Mouse (Mus musculus): ENCODE results near the gene Eno3. TPM values are rescaled to one million over a fixed set of nuclear protein-coding genes. Genes with fewer than 3 reads are reported as not detected.
A peak's percentile ranks its signal among the peaks of the same experiment; 100 is the strongest.

The Eno3 gene
- polyA plus RNA-seq, 1 experiment, result 101 TPM

DNA sequence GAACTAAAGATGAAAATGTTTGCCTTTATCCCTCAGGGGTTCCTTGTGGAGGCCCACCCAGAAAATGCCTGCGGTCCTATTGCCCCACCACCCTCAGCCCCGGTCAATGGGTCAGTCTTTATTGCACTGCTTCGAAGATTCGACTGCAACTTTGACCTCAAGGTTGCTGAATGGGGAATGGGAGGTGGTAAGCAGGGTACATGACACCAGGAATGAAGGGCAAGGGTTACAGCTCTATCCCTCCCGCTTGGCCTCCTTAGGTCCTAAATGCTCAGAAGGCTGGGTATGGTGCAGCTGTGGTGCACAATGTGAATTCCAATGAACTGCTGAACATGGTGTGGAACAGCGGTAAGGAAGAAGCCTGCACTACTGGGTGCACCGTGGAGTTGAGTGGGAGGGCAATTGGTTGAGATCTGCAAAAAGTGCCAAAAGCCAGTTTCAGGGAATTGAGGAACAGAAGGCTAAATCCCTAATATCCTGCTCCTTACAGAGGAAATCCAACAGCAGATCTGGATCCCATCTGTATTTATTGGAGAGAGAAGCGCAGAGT lies 7.7 kb upstream of the Eno3 start:
- TF ChIP-seq CTCF (IDR thresholded peaks at IDR 0.05; ENCODE audit: control insufficient read depth, insufficient read depth, insufficient replicate concordance, low read depth, low read length) (no peak), POLR2A (IDR thresholded peaks at IDR 0.05; ENCODE audit: control insufficient read depth, low read depth, low read length) (no peak)
- no peak overlapping the region for H3K27ac ChIP-seq (ENCODE audit: control insufficient read depth, insufficient read depth, low read depth, low read length)
- H3K27me3 ChIP-seq (ENCODE audit: control insufficient read depth, insufficient read depth, low read length), result no peaks in the 10 kb centered on the region
- H3K4me1 ChIP-seq (ENCODE audit: control insufficient read depth, insufficient read depth, low read length), result peaks cover 19% of the 10 kb centered on the region
- no peak overlapping the region for H3K4me3 ChIP-seq (ENCODE audit: control insufficient read depth, low read depth, low read length)
- no peaks in the 10 kb centered on the region; the same call in 1 of the 2 replicates for H3K36me3 ChIP-seq (ENCODE audit: control insufficient read depth, insufficient read depth, low read length)

DNA sequence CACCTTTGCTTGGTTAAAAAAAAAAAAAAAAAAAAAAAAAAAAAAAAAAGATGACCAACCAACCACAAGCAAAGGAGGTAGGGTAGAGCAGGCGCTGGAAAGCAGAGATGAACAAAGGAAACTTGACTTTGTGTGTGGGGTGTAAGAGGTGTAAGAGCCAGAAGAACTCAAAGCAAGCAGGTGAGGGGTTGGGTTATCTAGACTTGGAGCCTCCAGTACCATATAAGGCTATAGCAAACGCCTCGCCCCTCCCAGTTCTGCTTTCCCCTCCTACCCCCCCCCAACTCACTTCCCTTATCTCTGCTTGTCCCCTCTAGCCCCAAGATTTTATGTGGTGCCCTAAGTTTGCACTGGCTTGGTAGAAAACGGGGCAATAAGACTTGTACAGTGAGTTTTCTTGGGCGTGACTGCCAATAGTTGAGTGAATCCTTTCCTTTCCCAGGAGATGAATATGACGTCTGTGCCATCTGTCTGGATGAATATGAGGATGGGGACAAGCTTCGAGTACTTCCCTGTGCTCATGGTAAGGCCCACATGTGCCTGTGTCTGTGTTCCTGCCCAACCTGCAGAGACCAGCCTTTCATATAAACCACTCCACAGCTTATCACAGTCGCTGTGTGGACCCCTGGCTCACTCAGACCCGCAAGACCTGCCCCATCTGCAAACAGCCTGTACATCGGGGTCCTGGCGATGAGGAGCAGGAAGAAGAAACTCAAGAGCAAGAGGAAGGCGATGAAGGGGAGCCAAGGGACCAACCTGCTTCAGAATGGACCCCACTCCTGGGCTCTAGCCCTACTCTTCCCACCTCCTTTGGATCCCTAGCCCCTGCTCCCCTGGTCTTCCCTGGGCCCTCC lies 6.5 kb upstream of the Eno3 start:
- Histone ChIP-seq H3K27me3 (ENCODE audit: control insufficient read depth, insufficient read depth, low read length) (no peaks in the 10 kb centered on the region), H3K27ac (ENCODE audit: control insufficient read depth, insufficient read depth, low read depth, low read length) (no peak overlapping the region), H3K4me3 (ENCODE audit: control insufficient read depth, low read depth, low read length) (no peak overlapping the region), H3K4me1 (ENCODE audit: control insufficient read depth, insufficient read depth, low read length) (peaks cover 19% of the 10 kb centered on the region), H3K36me3 (ENCODE audit: control insufficient read depth, insufficient read depth, low read length) (no peaks in the 10 kb centered on the region; the same call in 1 of the 2 replicates)
- TF ChIP-seq CTCF (IDR thresholded peaks at IDR 0.05; ENCODE audit: control insufficient read depth, insufficient read depth, insufficient replicate concordance, low read depth, low read length) (no peak), POLR2A (IDR thresholded peaks at IDR 0.05; ENCODE audit: control insufficient read depth, low read depth, low read length) (no peak)

DNA sequence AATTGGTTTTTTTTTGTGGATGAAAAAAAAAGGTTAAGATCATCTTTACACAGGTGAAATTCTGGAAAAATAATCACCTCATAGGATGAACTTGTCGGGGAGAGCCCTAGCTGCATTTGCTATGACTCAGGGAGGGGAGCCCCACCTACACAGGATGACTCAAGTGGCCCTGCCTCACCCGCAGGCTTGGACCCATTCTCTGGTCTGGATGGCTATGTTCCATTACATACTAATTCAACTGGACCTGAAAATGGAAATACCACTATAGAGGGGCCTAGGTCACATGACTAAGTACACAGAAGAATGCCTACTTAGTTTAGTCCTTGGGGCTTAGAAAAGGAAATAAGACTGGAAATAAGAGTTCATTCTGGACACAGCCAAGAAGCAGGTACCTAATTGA lies 5.6 kb upstream of the Eno3 start:
- H3K4me3 ChIP-seq (ENCODE audit: control insufficient read depth, low read depth, low read length), result no peak overlapping the region
- H3K27ac ChIP-seq (ENCODE audit: control insufficient read depth, insufficient read depth, low read depth, low read length), result no peak overlapping the region
- TF ChIP-seq CTCF (IDR thresholded peaks at IDR 0.05; ENCODE audit: control insufficient read depth, insufficient read depth, insufficient replicate concordance, low read depth, low read length) (no peak), POLR2A (IDR thresholded peaks at IDR 0.05; ENCODE audit: control insufficient read depth, low read depth, low read length) (no peak)
- no peaks in the 10 kb centered on the region for H3K27me3 ChIP-seq (ENCODE audit: control insufficient read depth, insufficient read depth, low read length)
- H3K4me1 ChIP-seq (ENCODE audit: control insufficient read depth, insufficient read depth, low read length), result peaks cover 19% of the 10 kb centered on the region
- H3K36me3 ChIP-seq (ENCODE audit: control insufficient read depth, insufficient read depth, low read length), result no peaks in the 10 kb centered on the region; the same call in 1 of the 2 replicates

DNA sequence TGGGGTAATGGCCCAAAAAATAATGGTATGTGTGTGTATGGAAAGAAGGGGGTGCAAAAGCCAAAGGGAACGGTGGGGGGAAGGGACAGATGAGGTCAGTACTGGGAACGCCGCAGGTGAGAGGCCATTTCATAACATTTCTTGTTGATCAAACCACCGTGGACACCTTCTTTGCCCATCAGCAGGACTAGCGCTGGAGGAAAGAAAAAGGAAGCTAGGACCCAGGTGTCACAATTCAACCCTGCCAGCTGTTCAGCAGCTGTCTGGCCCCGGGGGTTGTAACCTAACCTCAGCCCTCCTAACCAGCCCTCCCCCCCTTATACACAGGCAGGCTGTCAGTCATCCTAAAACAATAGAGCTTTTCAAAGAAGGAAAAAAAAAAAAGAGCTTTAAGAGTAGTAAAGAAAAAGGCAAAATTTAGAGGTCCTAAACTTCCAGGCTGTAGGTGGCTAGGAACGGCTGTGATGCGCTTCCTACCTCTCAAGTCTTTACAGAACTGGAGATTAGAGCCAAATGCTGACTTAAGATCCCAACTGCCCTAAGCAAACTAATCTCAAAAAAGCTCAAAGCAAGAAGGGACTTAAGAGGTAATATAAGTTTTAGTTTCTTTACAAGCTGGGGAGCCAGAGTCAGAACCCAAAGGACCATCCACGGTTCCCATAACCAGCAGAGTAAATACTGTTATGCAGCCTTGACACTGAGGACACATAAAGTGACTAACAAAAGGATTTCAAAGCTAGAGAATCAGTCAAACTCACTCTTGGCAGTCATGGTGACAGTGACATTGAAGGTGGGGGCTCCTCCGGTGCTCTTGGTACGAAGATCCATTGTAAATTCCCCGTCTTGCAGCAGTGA lies 4.7 kb upstream of the Eno3 start:
- H3K27ac ChIP-seq (ENCODE audit: control insufficient read depth, insufficient read depth, low read depth, low read length), result no peak overlapping the region; the same call in 1 of the 2 replicates
- no peaks in the 10 kb centered on the region; the same call in 1 of the 2 replicates for H3K36me3 ChIP-seq (ENCODE audit: control insufficient read depth, insufficient read depth, low read length)
- peaks cover 24% of the 10 kb centered on the region for H3K4me1 ChIP-seq (ENCODE audit: control insufficient read depth, insufficient read depth, low read length)
- peak overlapping the region; percentile 100 for H3K4me3 ChIP-seq (ENCODE audit: control insufficient read depth, low read depth, low read length)
- H3K27me3 ChIP-seq (ENCODE audit: control insufficient read depth, insufficient read depth, low read length), result no peaks in the 10 kb centered on the region
- TF ChIP-seq CTCF (IDR thresholded peaks at IDR 0.05; ENCODE audit: control insufficient read depth, insufficient read depth, insufficient replicate concordance, low read depth, low read length) (no peak), POLR2A (IDR thresholded peaks at IDR 0.05; ENCODE audit: control insufficient read depth, low read depth, low read length) (no peak)

DNA sequence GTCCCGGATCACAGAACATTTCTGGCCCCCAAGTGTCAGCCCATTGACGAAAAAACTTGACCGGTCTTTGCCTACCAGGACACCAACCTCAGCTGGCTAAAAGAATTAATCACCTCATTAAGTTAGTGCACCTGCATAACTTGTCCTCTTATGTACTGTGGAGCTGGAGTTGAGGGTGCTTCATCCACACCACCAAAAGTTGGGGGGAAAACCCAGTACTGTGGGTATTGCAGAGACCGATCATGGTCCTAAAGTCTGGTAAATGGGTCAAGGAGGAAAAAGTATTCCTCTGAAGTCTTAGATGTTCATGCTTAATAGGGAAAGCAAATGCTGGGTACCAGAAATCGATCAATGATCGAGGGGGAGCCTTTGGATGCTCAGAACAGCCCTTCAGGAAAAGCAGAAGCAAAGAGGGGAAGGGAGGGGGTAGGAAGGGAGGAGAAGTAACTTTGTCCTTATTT lies 4.1 kb upstream of the Eno3 start:
- Histone ChIP-seq H3K36me3 (ENCODE audit: control insufficient read depth, insufficient read depth, low read length) (no peaks in the 10 kb centered on the region; the same call in 1 of the 2 replicates), H3K27ac (ENCODE audit: control insufficient read depth, insufficient read depth, low read depth, low read length) (peak overlapping the region; percentile 58), H3K4me3 (ENCODE audit: control insufficient read depth, low read depth, low read length) (peak overlapping the region; percentile 100), H3K4me1 (ENCODE audit: control insufficient read depth, insufficient read depth, low read length) (peaks cover 23% of the 10 kb centered on the region), H3K27me3 (ENCODE audit: control insufficient read depth, insufficient read depth, low read length) (no peaks in the 10 kb centered on the region)
- TF ChIP-seq POLR2A (IDR thresholded peaks at IDR 0.05; ENCODE audit: control insufficient read depth, low read depth, low read length) (no peak), CTCF (IDR thresholded peaks at IDR 0.05; ENCODE audit: control insufficient read depth, insufficient read depth, insufficient replicate concordance, low read depth, low read length) (no peak)

DNA sequence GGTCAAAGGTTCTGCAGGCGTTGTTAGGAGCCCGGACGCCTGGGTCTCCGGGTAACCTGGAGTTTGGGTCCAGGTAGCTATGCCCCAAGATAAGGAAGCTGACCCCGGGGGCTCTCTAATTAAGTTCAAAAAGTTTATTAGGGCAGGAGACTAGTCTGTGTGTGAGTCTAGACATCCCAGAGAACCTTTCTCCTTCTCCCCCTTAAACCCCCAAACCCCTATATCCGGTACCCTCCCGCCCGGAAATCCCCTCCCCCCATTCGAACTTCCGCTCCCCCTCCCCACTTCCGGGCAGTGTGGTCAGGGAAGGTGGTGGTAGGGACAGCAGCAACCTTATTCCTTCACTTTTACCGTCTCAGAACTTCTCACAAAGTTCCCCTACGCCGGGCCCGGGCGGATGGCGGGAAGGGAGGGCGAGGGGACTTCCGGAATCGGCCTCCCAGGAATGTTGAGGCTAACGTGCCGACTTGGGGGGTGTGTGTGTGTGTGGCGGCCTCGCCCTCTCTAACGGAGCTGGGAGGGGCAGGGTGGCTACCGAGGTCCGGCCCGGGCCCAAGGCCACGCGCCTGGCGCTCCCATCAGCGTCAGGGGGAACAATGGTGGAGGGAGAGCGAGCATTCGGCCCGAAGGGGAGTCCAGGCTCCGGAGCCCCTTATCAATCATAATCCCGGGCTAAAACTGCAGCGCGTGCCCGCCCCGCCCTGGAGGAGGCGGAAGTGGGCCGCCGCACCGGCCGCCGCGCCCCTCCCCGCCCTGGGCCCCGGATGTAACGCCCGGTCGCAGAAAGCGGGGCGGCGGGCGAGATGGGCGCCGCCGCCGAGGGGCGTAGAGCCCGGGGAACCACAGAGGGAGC lies 3.4 kb upstream of the Eno3 start:
- TF ChIP-seq POLR2A (IDR thresholded peaks at IDR 0.05; ENCODE audit: control insufficient read depth, low read depth, low read length), result no peak; the same call in 1 of the 2 replicates
- TF ChIP-seq CTCF (IDR thresholded peaks at IDR 0.05; ENCODE audit: control insufficient read depth, insufficient read depth, insufficient replicate concordance, low read depth, low read length), result no peak
- peaks cover 23% of the 10 kb centered on the region for H3K4me1 ChIP-seq (ENCODE audit: control insufficient read depth, insufficient read depth, low read length)
- H3K4me3 ChIP-seq (ENCODE audit: control insufficient read depth, low read depth, low read length), result peak overlapping the region; percentile 100
- H3K36me3 ChIP-seq (ENCODE audit: control insufficient read depth, insufficient read depth, low read length), result no peaks in the 10 kb centered on the region; the same call in 1 of the 2 replicates
- no peaks in the 10 kb centered on the region for H3K27me3 ChIP-seq (ENCODE audit: control insufficient read depth, insufficient read depth, low read length)
- H3K27ac ChIP-seq (ENCODE audit: control insufficient read depth, insufficient read depth, low read depth, low read length), result peak overlapping the region; percentile 100

Data from testis, adult 2 months (tissue).